Mouse (Mus musculus): ENCODE measurements at regions not wholly inside any gene's neighbourhood (a gene's known extent, or its start where the extent isn't known, plus 50 kb on each side); places are given as distances from the start of the nearest gene placed in this dataset.
"Not testable (repeated sequence)": the region's sequence is repeated elsewhere in the genome, so short reads cannot be mapped to it uniquely, and the experiment has no call there.

DNA sequence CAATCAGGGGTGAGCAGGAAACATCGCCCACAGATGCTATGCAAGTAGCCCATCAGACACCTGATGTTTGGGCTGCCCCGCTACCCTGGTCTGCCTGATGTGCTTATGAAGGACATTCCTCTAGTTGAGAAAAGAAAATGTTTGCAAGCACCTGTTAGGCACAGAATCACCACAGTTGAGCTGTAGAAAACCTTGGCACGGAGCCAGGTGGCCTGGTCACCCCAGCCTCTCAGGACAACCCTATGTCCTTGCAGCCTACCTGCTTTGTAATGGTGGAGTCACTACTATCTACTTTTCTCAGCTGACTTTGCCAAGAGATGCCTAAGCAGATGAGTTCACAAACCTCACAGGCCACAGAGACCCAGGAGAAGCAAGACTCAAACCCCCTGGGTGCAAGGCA is 86.9 kb upstream of the Irx2 start:
- CTCF ChIA-PET, result no interaction called here

DNA sequence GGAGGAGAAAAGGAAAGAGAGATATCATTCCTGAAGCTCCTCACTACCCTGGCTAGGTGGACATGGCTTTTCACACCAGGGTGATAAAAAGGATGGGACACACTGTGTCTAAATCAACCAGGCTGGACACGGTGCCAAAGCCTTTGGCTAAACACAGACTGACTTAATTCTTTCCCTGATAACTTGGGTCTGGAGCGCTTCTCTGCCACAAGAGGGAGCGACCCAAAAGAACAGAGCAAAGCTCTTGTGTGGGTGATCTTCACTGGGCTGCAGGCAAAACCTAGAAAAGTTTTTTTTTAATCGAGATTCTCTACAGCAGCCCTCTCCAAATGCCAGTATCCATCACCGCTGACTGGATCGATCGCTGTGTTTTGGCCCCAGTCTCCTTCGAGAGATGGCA is 70.7 kb upstream of the Irx2 start:
- CTCF ChIA-PET, result no interaction called here

DNA sequence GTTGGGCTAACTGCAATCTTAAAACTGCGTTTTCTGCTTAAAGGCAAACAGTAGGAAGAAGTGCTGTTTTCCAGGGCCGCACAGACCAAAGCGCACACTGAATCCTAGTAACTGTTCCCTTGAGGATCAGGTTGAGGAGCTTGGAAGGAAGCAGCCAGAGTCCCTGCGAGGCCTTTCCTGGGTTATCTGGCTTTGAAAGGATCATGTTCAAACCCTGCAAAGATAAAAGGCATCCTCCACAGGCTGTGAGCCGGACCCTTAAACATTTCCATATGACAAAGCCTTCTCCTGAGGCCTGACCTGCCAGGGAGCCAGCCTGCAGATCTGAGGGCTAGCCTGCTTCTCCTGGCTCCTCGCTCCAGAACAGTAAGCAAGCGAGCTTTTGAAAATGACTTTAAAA is 56.7 kb upstream of the Irx2 start:
- CTCF ChIA-PET, result no interaction called here

DNA sequence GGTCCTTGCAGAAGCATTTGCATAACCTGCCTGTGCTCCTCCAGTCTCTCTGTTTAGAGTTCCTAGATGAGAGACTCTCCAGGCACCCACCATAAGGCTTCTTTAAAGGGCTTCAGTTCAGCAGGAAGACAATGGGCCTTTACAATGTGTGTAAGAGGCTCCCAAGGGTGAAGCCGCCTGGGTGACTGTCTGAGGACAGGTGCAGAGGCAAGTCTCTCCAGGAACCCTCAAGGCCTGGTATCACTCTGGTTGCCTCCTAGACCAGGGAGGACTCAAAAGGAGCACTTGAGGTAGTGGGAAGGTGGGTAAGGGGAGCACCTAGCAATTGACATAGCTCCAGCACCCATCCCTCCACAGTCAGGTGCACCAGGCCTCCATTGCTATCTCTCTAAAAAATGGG is 55.8 kb upstream of the Irx2 start:
- CTCF ChIA-PET, result no interaction called here

DNA sequence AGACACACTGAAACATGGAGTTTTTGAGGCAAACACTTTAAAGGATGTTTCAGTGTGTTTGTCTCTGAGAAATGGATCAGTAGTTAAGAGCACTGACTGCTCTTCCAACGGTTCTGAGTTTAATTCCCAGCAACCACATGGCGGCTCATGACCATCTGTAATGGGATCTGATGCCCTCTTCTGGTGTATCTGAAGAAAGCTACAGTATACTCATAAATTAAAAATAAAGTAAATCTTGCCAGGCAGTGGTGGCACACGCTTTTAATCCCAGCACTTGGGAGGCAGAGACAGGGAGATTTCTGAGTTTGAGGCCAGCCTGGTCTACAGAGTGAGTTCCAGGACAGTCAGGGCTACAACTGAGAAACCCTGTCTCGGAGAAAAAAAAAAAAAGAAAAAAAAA is 54.5 kb upstream of the Irx2 start:
- CTCF ChIA-PET, result not testable (repeated sequence)

DNA sequence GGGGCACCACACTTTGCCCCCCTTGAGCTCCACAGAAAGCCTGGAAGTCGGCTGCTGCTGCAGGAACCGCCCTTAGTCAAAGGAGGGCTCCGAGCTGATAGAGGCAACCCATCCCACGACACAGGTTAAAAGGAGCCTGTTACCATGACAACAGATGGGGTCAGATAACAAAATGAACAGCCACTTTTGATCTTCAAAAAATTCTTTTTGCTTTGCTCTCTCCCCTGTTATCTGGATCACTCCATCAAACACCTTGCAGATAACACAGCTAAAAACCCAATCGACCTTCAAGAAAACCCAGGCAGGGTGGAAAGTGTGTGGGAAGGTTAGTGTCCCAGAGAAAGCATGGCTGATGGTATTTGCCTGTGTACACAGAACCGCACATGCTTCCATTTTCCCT is 52.1 kb upstream of the Irx2 start:
- CTCF ChIA-PET, result no interaction called here

DNA sequence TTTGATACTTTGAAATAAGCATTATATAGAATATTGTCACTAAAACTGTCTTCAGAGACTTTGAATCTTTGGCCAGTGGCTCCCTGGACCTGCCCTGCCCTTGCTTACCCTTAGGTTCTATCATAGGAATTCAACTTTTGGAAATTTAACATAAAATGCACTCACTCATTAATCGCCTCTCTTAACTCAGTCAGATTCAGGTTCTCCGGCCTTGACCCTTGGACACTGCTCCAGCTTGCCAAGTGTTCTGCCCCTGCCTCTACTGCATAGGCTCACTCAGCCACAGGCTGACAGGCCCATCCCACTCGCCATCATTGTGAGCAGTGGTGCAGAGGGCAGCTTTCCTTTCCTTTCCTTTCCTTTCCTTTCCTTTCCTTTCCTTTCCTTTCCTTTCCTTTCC is 50.2 kb upstream of the Irx2 start:
- CTCF ChIA-PET, result no interaction called here

Data from spleen, embryonic (tissue).